Mouse (Mus musculus) hindbrain, embryonic 15.5 days (tissue): ENCODE results near the gene Snx27. TPM values are rescaled to one million over a fixed set of nuclear protein-coding genes. Genes with fewer than 3 reads are reported as not detected.

ENCODE experiments used
- ATAC-seq: fragments of 200-750 bp; cut with Nextera tagmentation; 2 replicates; pipeline ENCODE4 v1.8.0; 2017; ENCODE audit warnings: low read depth, moderate number of reproducible peaks, moderate TSS enrichment; ENCODE audit not compliant: low FRiP score
- H3K27ac ChIP-seq: fragments of 300-500 bp; sonication (generic); replicated peaks from 2 replicates; pipeline ENCODE4 v1.5.1; 2015; ENCODE audit warnings: mild to moderate bottlenecking, inconsistent platforms
- H3K27me3 ChIP-seq: fragments of 300-500 bp; sonication (generic); 2 replicates; pipeline ENCODE4 v1.6.1; 2015; ENCODE audit warnings: control low read depth, inconsistent platforms
- H3K36me3 ChIP-seq: fragments of 300-500 bp; sonication (generic); 2 replicates; pipeline ENCODE4 v1.6.1; 2015; ENCODE audit warnings: control low read depth, inconsistent platforms
- H3K4me1 ChIP-seq: fragments of 300-500 bp; sonication (generic); replicated peaks from 2 replicates; pipeline ENCODE4 v1.6.1; 2015; ENCODE audit warnings: control low read depth, inconsistent platforms
- H3K4me2 ChIP-seq: fragments of 300-500 bp; sonication (generic); 2 replicates; pipeline ENCODE4 v1.6.1; 2015; ENCODE audit warnings: moderate library complexity, mild to moderate bottlenecking, inconsistent platforms
- H3K4me3 ChIP-seq: fragments of 300-500 bp; sonication (generic); 2 replicates; pipeline ENCODE4 v1.5.1; 2015; ENCODE audit warnings: mild to moderate bottlenecking, inconsistent platforms
- H3K9ac ChIP-seq: fragments of 300-500 bp; sonication (generic); 2 replicates; pipeline ENCODE4 v1.6.1; 2015; ENCODE audit warnings: inconsistent platforms
- H3K9me3 ChIP-seq: fragments of 300-500 bp; sonication (generic); 2 replicates; pipeline ENCODE4 v1.6.1; 2016; ENCODE audit warnings: control low read depth, inconsistent platforms
- WGBS: fragments of 180-500 bp; shearing (Covaris S2); methylation state at CpG from one replicate; pipeline ENCODE4 v1.1.7; 2015; 5-methylcytosine and 5-hydroxymethylcytosine counted together
- polyA plus RNA-seq: library from polyadenylated mRNA; unstranded; fragments of >200 nt; fragmentation: Nextera tagmentation; extraction: Ambion mirVana; gene quantifications from 2 replicates; pipeline ENCODE4 v1.2.1, GENCODE M21; 2015

The Snx27 gene
- polyA plus RNA-seq, 1 experiment from 2014 or later: 100 TPM

- no peak for ATAC-seq
- 65% methylated on average over 3 of the region's 3 CpGs for WGBS
- 0 out of 2 replicates have a peak, but pooled peaks cover 2% of the 10 kb centered on the region for H3K4me1 ChIP-seq
- no peak overlapping the region for H3K4me3 ChIP-seq
- H3K27me3 ChIP-seq: no peaks in the 10 kb centered on the region
- H3K9me3 ChIP-seq: no peaks in the 10 kb centered on the region
- H3K36me3 ChIP-seq: peaks cover 4% of the 10 kb centered on the region; the same call in 1 of the 2 replicates
- no peak overlapping the region for H3K9ac ChIP-seq
- H3K4me2 ChIP-seq: no peak overlapping the region
- H3K27ac ChIP-seq: no peak overlapping the region
Observed at GRCm38 (mm10) chr3:94565127-94565526, 17.4 kb downstream of the Snx27 start.

- ATAC-seq: no peak
- 77% methylated on average over 4 of the region's 4 CpGs for WGBS
- Histone ChIP-seq H3K4me3 (no peak overlapping the region), H3K9me3 (no peaks in the 10 kb centered on the region), H3K9ac (no peak overlapping the region), H3K27ac (no peak overlapping the region), H3K36me3 (peaks cover 7% of the 10 kb centered on the region; the same call in 1 of the 2 replicates), H3K4me2 (no peak overlapping the region), H3K4me1 (0 out of 2 replicates have a peak, but pooled peaks cover 2% of the 10 kb centered on the region), H3K27me3 (no peaks in the 10 kb centered on the region)
Observed at GRCm38 (mm10) chr3:94564356-94565010, 18.0 kb downstream of the Snx27 start.

- no peak overlapping the region for H3K9ac ChIP-seq
- no peaks in the 10 kb centered on the region for H3K27me3 ChIP-seq
- no peaks in the 10 kb centered on the region for H3K9me3 ChIP-seq
- H3K4me2 ChIP-seq: no peak overlapping the region
- WGBS: 94% methylated on average over 3 of the region's 3 CpGs
- no peak overlapping the region for H3K4me3 ChIP-seq
- 0 out of 2 replicates have a peak, but pooled peaks cover 2% of the 10 kb centered on the region for H3K4me1 ChIP-seq
- H3K36me3 ChIP-seq: peaks cover 10% of the 10 kb centered on the region; the same call in 1 of the 2 replicates
- ATAC-seq: no peak
- H3K27ac ChIP-seq: no peak overlapping the region
Observed at GRCm38 (mm10) chr3:94563163-94563562, 19.4 kb downstream of the Snx27 start.

- Histone ChIP-seq H3K27ac (no peak overlapping the region), H3K9me3 (no peaks in the 10 kb centered on the region), H3K27me3 (no peaks in the 10 kb centered on the region), H3K4me2 (no peak overlapping the region), H3K4me3 (no peak overlapping the region), H3K9ac (no peak overlapping the region), H3K36me3 (peaks cover 15% of the 10 kb centered on the region), H3K4me1 (no peaks in the 10 kb centered on the region)
- ATAC-seq: no peak
- 80% methylated on average over 5 of the region's 5 CpGs for WGBS
Observed at GRCm38 (mm10) chr3:94559931-94560429, 22.5 kb downstream of the Snx27 start.

GRCm38 (mm10) chr3:94549041-94549440, 33.5 kb downstream of the Snx27 start:
- Histone ChIP-seq H3K9me3 (no peaks in the 10 kb centered on the region), H3K4me3 (no peak overlapping the region), H3K4me1 (no peaks in the 10 kb centered on the region), H3K27me3 (no peaks in the 10 kb centered on the region), H3K36me3 (no peaks in the 10 kb centered on the region), H3K4me2 (no peak overlapping the region), H3K9ac (no peak overlapping the region), H3K27ac (no peak overlapping the region)
- ATAC-seq: no peak
- WGBS: 76% methylated on average over 2 of the region's 2 CpGs

- H3K36me3 ChIP-seq: no peaks in the 10 kb centered on the region
- 91% methylated on average over 3 of the region's 3 CpGs for WGBS
- H3K9ac ChIP-seq: no peak overlapping the region
- no peak overlapping the region for H3K4me3 ChIP-seq
- H3K4me1 ChIP-seq: no peaks in the 10 kb centered on the region
- H3K27me3 ChIP-seq: no peaks in the 10 kb centered on the region
- no peak for ATAC-seq
- no peak overlapping the region for H3K27ac ChIP-seq
- H3K9me3 ChIP-seq: no peaks in the 10 kb centered on the region
- H3K4me2 ChIP-seq: no peak overlapping the region
Observed at GRCm38 (mm10) chr3:94537187-94537586, 45.3 kb downstream of the Snx27 start.

- H3K27me3 ChIP-seq: no peaks in the 10 kb centered on the region
- no peak overlapping the region for H3K27ac ChIP-seq
- H3K9ac ChIP-seq: no peak overlapping the region
- H3K4me2 ChIP-seq: no peak overlapping the region
- no peak overlapping the region for H3K4me3 ChIP-seq
- no peaks in the 10 kb centered on the region for H3K9me3 ChIP-seq
- no peak for ATAC-seq
- H3K4me1 ChIP-seq: no peaks in the 10 kb centered on the region
- H3K36me3 ChIP-seq: peaks cover 6% of the 10 kb centered on the region; the same call in 1 of the 2 replicates
Observed at GRCm38 (mm10) chr3:94533968-94534367, 48.5 kb downstream of the Snx27 start.

- Histone ChIP-seq H3K36me3 (peaks cover 26% of the 10 kb centered on the region), H3K9ac (no peak overlapping the region), H3K27ac (no peak overlapping the region), H3K9me3 (no peaks in the 10 kb centered on the region), H3K27me3 (no peaks in the 10 kb centered on the region), H3K4me1 (no peaks in the 10 kb centered on the region), H3K4me3 (no peak overlapping the region), H3K4me2 (no peak overlapping the region)
- 82% methylated on average over 2 of the region's 2 CpGs for WGBS
- no peak for ATAC-seq
Observed at GRCm38 (mm10) chr3:94526731-94527130, 55.8 kb downstream of the Snx27 start.

GRCm38 (mm10) chr3:94506664-94507063, 75.9 kb downstream of the Snx27 start:
- no peak overlapping the region for H3K27ac ChIP-seq
- WGBS: 100% methylated on average over 1 of the region's 1 CpGs
- H3K27me3 ChIP-seq: no peaks in the 10 kb centered on the region
- H3K4me2 ChIP-seq: no peak overlapping the region
- H3K9ac ChIP-seq: no peak overlapping the region
- H3K36me3 ChIP-seq: peaks cover 49% of the 10 kb centered on the region
- no peak overlapping the region for H3K4me3 ChIP-seq
- H3K4me1 ChIP-seq: no peaks in the 10 kb centered on the region
- no peaks in the 10 kb centered on the region for H3K9me3 ChIP-seq
- ATAC-seq: no peak

- 72% methylated on average over 3 of the region's 3 CpGs for WGBS
- H3K4me2 ChIP-seq: no peak overlapping the region
- no peak overlapping the region for H3K27ac ChIP-seq
- no peak overlapping the region for H3K9ac ChIP-seq
- peaks cover 37% of the 10 kb centered on the region for H3K36me3 ChIP-seq
- no peaks in the 10 kb centered on the region for H3K27me3 ChIP-seq
- no peak overlapping the region for H3K4me3 ChIP-seq
- no peaks in the 10 kb centered on the region for H3K4me1 ChIP-seq
- H3K9me3 ChIP-seq: no peaks in the 10 kb centered on the region
- ATAC-seq: peak; percentile 32; the same call in 1 of the 2 replicates
Observed at GRCm38 (mm10) chr3:94502243-94502642, 80.3 kb downstream of the Snx27 start.

- 92% methylated on average over 4 of the region's 4 CpGs for WGBS
- Histone ChIP-seq H3K36me3 (peaks cover 21% of the 10 kb centered on the region), H3K4me1 (no peaks in the 10 kb centered on the region), H3K4me3 (no peak overlapping the region), H3K9me3 (no peaks in the 10 kb centered on the region), H3K27ac (no peak overlapping the region), H3K27me3 (no peaks in the 10 kb centered on the region), H3K9ac (no peak overlapping the region), H3K4me2 (no peak overlapping the region)
- no peak for ATAC-seq
Observed at GRCm38 (mm10) chr3:94497162-94497561, 85.4 kb downstream of the Snx27 start.

- Histone ChIP-seq H3K36me3 (peaks cover 41% of the 10 kb centered on the region), H3K27me3 (no peaks in the 10 kb centered on the region), H3K4me1 (peaks cover 59% of the 10 kb centered on the region), H3K9ac (no peak overlapping the region), H3K4me2 (no peak overlapping the region), H3K4me3 (no peak overlapping the region), H3K27ac (peak overlapping the region; percentile 34; the same call in 1 of the 2 replicates), H3K9me3 (no peaks in the 10 kb centered on the region)
- no peak for ATAC-seq
- WGBS: 64% methylated on average over 6 of the region's 6 CpGs
Observed at GRCm38 (mm10) chr3:94487581-94487980, 94.9 kb downstream of the Snx27 start.
